Comparison of ENCODE assay signal across 10 mouse cellular contexts in the genomic region with DNA sequence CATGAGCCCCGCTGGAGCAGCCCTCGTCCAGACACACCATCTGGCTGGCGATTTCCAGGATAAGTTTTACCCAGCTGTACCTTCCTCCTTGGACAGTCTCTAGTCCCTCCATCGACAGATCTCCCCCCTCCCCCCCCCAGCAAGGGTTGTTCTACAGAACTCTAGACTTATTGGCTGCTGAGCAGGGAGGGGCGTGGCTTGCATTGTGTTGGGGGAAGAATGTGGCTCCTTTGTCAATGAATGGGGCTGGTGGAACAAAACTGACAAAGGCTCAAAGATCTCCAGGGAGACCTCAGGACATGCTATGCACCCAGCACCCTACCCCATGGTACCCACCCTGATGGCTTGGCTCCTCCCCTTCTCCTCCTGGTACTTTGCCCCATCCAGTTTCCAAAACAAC. TPM values are rescaled to one million over a fixed set of nuclear protein-coding genes. Genes with fewer than 3 reads are reported as not detected.
A peak's percentile ranks its signal among the peaks of the same experiment; 100 is the strongest.
DNase-seq lines count a peak whose midpoint lies in the region; ATAC-seq and TF ChIP-seq lines count a peak whose summit lies in the region.
"Had no signal": no experiment of that assay in that cellular context is flagged by ENCODE, and none has a peak within 500 bp of the region (broad histone marks: within the 10 kb centered on the region; RNA-seq: fewer than 3 reads in every experiment).

No protein-coding gene starts in this region.

- H3K27me3 ChIP-seq in ES-Bruce4 (ENCODE audit: control insufficient read depth, insufficient read depth, low read length, poor library complexity, severe bottlenecking): no peaks in the 10 kb centered on the region
- no peaks in the 10 kb centered on the region for H3K27me3 ChIP-seq in forebrain, embryonic 13.5 days
- 0 out of 2 replicates have a peak, but pooled peaks cover 8% of the 10 kb centered on the region for H3K27me3 ChIP-seq in midbrain, embryonic 12.5 days
- 0 out of 2 replicates have a peak, but pooled peaks cover 2% of the 10 kb centered on the region for H3K27me3 ChIP-seq in liver, postnatal 0 days (ENCODE audit: insufficient read depth, low read length)
- H3K27me3 ChIP-seq: embryonic facial prominence, embryonic 15.5 days had no signal

- no peaks in the 10 kb centered on the region; the same call in 1 of the 2 replicates for H3K9me3 ChIP-seq in ES-Bruce4 (replicated peaks; ENCODE audit: control insufficient read depth, insufficient read depth, low read length, poor library complexity, severe bottlenecking)
- H3K9me3 ChIP-seq in forebrain, embryonic 13.5 days (replicated peaks): no peaks in the 10 kb centered on the region
- no peaks in the 10 kb centered on the region; the same call in 1 of the 2 replicates for H3K9me3 ChIP-seq in midbrain, embryonic 12.5 days
- H3K9me3 ChIP-seq in liver, postnatal 0 days (ENCODE audit: low read length): no peaks in the 10 kb centered on the region; the same call in 1 of the 2 replicates
- H3K9me3 ChIP-seq: embryonic facial prominence, embryonic 15.5 days had no signal

- peak; percentile 57; the same call in 1 of the 2 replicates for ATAC-seq in forebrain, embryonic 13.5 days
- peak; percentile 84 for ATAC-seq in midbrain, embryonic 12.5 days (ENCODE audit: low FRiP score, low read depth)
- no peak for ATAC-seq in erythroblast, adult 5-6 weeks (replicated peaks; ENCODE audit: low FRiP score, poor library complexity, severe bottlenecking)
- ATAC-seq in liver, postnatal 0 days: no peak

- peak; percentile 31; the same call in 1 of the 2 replicates for TF ChIP-seq EP300 in ES-Bruce4 (IDR thresholded peaks at IDR 0.05; ENCODE audit: insufficient read depth, low read depth, low read length)
- no peak for TF ChIP-seq EP300 in liver, postnatal 0 days (IDR thresholded peaks at IDR 0.05; ENCODE audit: low read depth)

- H3K4me3 ChIP-seq in ES-Bruce4 (ENCODE audit: low read depth, low read length): peak overlapping the region; percentile 36
- H3K4me3 ChIP-seq in forebrain, embryonic 13.5 days: no peak overlapping the region
- H3K4me3 ChIP-seq in midbrain, embryonic 12.5 days: 0 out of 2 replicates have a peak overlapping the region, but pooled peaks have one; percentile 7
- H3K4me3 ChIP-seq in liver, postnatal 0 days (ENCODE audit: low read depth, low read length): no peak overlapping the region
- H3K4me3 ChIP-seq: embryonic facial prominence, embryonic 15.5 days had no signal

- H3K27ac ChIP-seq in ES-Bruce4 (ENCODE audit: insufficient read depth, low read length): no peak overlapping the region
- no peak overlapping the region; the same call in 1 of the 2 replicates for H3K27ac ChIP-seq in forebrain, embryonic 13.5 days
- H3K27ac ChIP-seq in midbrain, embryonic 12.5 days (replicated peaks): peak overlapping the region; percentile 63
- H3K27ac ChIP-seq in liver, postnatal 0 days (ENCODE audit: low read depth): no peak overlapping the region
- H3K27ac ChIP-seq: embryonic facial prominence, embryonic 15.5 days had no signal

- no peaks in the 10 kb centered on the region for H3K36me3 ChIP-seq in ES-Bruce4 (ENCODE audit: control insufficient read depth, insufficient read depth, low read length, poor library complexity, severe bottlenecking)
- H3K36me3 ChIP-seq in forebrain, embryonic 13.5 days (ENCODE audit: poor library complexity, severe bottlenecking): no peaks in the 10 kb centered on the region
- no peaks in the 10 kb centered on the region for H3K36me3 ChIP-seq in midbrain, embryonic 12.5 days
- H3K36me3 ChIP-seq in liver, postnatal 0 days (replicated peaks; ENCODE audit: insufficient read depth, low read length): no peaks in the 10 kb centered on the region
- H3K36me3 ChIP-seq: embryonic facial prominence, embryonic 15.5 days had no signal

- WGBS in forebrain, embryonic 13.5 days: 6% methylated on average over 5 of the region's 5 CpGs
- WGBS in midbrain, embryonic 12.5 days: 7% methylated on average over 5 of the region's 5 CpGs
- 55% methylated on average over 5 of the region's 5 CpGs for WGBS in liver, postnatal 0 days (ENCODE audit: insufficient replicate concordance)

- TF ChIP-seq POLR2A in ES-Bruce4 (IDR thresholded peaks at IDR 0.05; ENCODE audit: insufficient read depth, low read length): no peak

- H3K4me2 ChIP-seq in forebrain, embryonic 13.5 days: peak overlapping the region; percentile 40
- H3K4me2 ChIP-seq in midbrain, embryonic 12.5 days (replicated peaks): peak overlapping the region; percentile 41
- no peak overlapping the region for H3K4me2 ChIP-seq in liver, postnatal 0 days (ENCODE audit: low read depth, low read length)
- H3K4me2 ChIP-seq: embryonic facial prominence, embryonic 15.5 days had no signal

- no peak for TF ChIP-seq CTCF in ES-Bruce4 (IDR thresholded peaks at IDR 0.05; ENCODE audit: low read depth, low read length)
- TF ChIP-seq CTCF in liver, postnatal 0 days (IDR thresholded peaks at IDR 0.05; ENCODE audit: low read depth): no peak

- no peak overlapping the region for H3K9ac ChIP-seq in ES-Bruce4 (ENCODE audit: low read depth, poor library complexity, severe bottlenecking)
- H3K9ac ChIP-seq in forebrain, embryonic 13.5 days: no peak overlapping the region
- no peak overlapping the region for H3K9ac ChIP-seq in midbrain, embryonic 12.5 days (replicated peaks)
- H3K9ac ChIP-seq in liver, postnatal 0 days (replicated peaks): no peak overlapping the region
- H3K9ac ChIP-seq: embryonic facial prominence, embryonic 15.5 days had no signal

- H3K4me1 ChIP-seq in ES-Bruce4 (ENCODE audit: control insufficient read depth, insufficient read depth, low read length): peaks cover 13% of the 10 kb centered on the region
- H3K4me1 ChIP-seq in forebrain, embryonic 13.5 days: peaks cover 20% of the 10 kb centered on the region
- H3K4me1 ChIP-seq in midbrain, embryonic 12.5 days: peaks cover 24% of the 10 kb centered on the region
- no peaks in the 10 kb centered on the region for H3K4me1 ChIP-seq in liver, postnatal 0 days (ENCODE audit: insufficient read depth)

- peak; percentile 94 for DNase-seq in R1 (ENCODE audit: low read depth, low spot score)
- DNase-seq in B cell, adult 2 months: no peak
- no peak for DNase-seq in liver, postnatal 0 days
- no peak for DNase-seq in spleen, postnatal 4 days (ENCODE audit: low spot score in 2 of 2)
- DNase-seq: layer of hippocampus, postnatal 36 days had no signal

RNA-seq across cellular contexts. Expression of a gene that starts 15.1 kb away (rescaled TPM):
- polyA plus RNA-seq in ES-Bruce4 (2011; ENCODE audit: insufficient read depth, insufficient read length, low read depth, missing spikeins): 0.93 and 1.3 TPM in 2 replicates
- 0.40 and 1.0 TPM in 2 replicates for polyA plus RNA-seq in forebrain, embryonic 13.5 days (2015; fragmentation: Nextera tagmentation; extraction: Ambion mirVana)
- polyA plus RNA-seq in midbrain, embryonic 12.5 days (2016; fragmentation: Nextera tagmentation; extraction: Ambion mirVana): 2.3 and 3.5 TPM in 2 replicates
- total RNA-seq in erythroblast, adult 5-6 weeks (2015; ENCODE audit: low replicate concordance): not detected in 2 replicates
- not detected in 2 replicates for total RNA-seq in erythroblast, adult 5-6 weeks (2017; ENCODE audit: low replicate concordance)
- 0.49 and 0.54 TPM in 2 replicates for polyA plus RNA-seq in liver, postnatal 0 days (2015; fragmentation: Nextera tagmentation; extraction: Ambion mirVana)

RNA-seq across cellular contexts. Expression of a gene that starts 37.1 kb away (rescaled TPM):
- polyA plus RNA-seq in ES-Bruce4 (2011; ENCODE audit: insufficient read depth, insufficient read length, low read depth, missing spikeins): 315 and 323 TPM in 2 replicates
- polyA plus RNA-seq in forebrain, embryonic 13.5 days (2015; fragmentation: Nextera tagmentation; extraction: Ambion mirVana): 667 and 695 TPM in 2 replicates
- polyA plus RNA-seq in midbrain, embryonic 12.5 days (2016; fragmentation: Nextera tagmentation; extraction: Ambion mirVana): 692 and 732 TPM in 2 replicates
- total RNA-seq in erythroblast, adult 5-6 weeks (2015; ENCODE audit: low replicate concordance): 1,226 and 1,283 TPM in 2 replicates
- 1,807 and 1,822 TPM in 2 replicates for total RNA-seq in erythroblast, adult 5-6 weeks (2017; ENCODE audit: low replicate concordance)
- polyA plus RNA-seq in liver, postnatal 0 days (2015; fragmentation: Nextera tagmentation; extraction: Ambion mirVana): 520 and 559 TPM in 2 replicates

RNA-seq across cellular contexts. Expression of a gene that starts 58.5 kb away (rescaled TPM):
- 1.9 and 4.7 TPM in 2 replicates for polyA plus RNA-seq in ES-Bruce4 (2011; ENCODE audit: insufficient read depth, insufficient read length, low read depth, missing spikeins)
- 0.60 and 1.2 TPM in 2 replicates for polyA plus RNA-seq in forebrain, embryonic 13.5 days (2015; fragmentation: Nextera tagmentation; extraction: Ambion mirVana)
- 1.2 and 1.5 TPM in 2 replicates for polyA plus RNA-seq in midbrain, embryonic 12.5 days (2016; fragmentation: Nextera tagmentation; extraction: Ambion mirVana)
- total RNA-seq in erythroblast, adult 5-6 weeks (2015; ENCODE audit: low replicate concordance): 121 and 131 TPM in 2 replicates
- total RNA-seq in erythroblast, adult 5-6 weeks (2017; ENCODE audit: low replicate concordance): 287 and 456 TPM in 2 replicates
- polyA plus RNA-seq in liver, postnatal 0 days (2015; fragmentation: Nextera tagmentation; extraction: Ambion mirVana): 72.0 and 79.5 TPM in 2 replicates

Comparison
In these comparisons a context has a peak if more than half of its experiments do, and no peak if none do; other contexts are left out.
1. H3K4me3 ChIP-seq: peak in ES-Bruce4 (single experiment) and midbrain, embryonic 12.5 days (single experiment); none in forebrain, embryonic 13.5 days (single experiment) and liver, postnatal 0 days (single experiment).
2. ATAC-seq: peak in forebrain, embryonic 13.5 days (single experiment) and midbrain, embryonic 12.5 days (single experiment); none in erythroblast, adult 5-6 weeks (single experiment) and liver, postnatal 0 days (single experiment).
3. RNA of a gene that starts 58.5 kb away (polyA plus RNA-seq): 72.0 to 79.5 TPM in liver, postnatal 0 days; 1.9 to 4.7 TPM in ES-Bruce4, 1.2 to 1.5 TPM in midbrain, embryonic 12.5 days and 0.60 to 1.2 TPM in forebrain, embryonic 13.5 days; every median in the first group is over 10 times any median in the second.